Mouse (Mus musculus): ENCODE measurements around the gene Was. TPM values are rescaled to one million over a fixed set of nuclear protein-coding genes. Genes with fewer than 3 reads are reported as not detected.
"Not testable (repeated sequence)": the region's sequence is repeated elsewhere in the genome, so short reads cannot be mapped to it uniquely, and the experiment has no call there.

Was gene
- polyA plus RNA-seq, 1 experiment from 2014 or later, result 0.19 TPM

DNA sequence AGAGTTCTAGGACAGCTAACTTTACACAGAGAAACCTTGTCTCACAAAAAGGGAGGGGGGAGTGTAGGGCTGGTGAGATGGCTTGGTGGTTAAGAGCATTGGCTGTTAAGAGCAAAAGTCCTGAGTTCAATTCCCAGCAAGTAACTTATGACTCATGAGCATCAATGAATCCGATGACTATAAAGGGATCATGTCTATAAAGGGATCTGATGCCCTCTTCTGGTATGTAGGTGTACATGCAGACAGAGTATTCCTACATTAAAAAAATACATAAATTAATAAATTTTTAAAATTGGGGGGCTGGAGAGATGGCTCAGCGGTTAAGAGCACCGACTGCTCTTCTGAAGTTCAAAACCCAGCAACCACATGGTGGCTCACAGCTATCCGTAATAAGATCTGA, 25.0 kb upstream of the Was start:
- H3K9ac ChIP-seq (ENCODE audit: low read depth, low read length), result no peak overlapping the region
- H3K4me1 ChIP-seq (ENCODE audit: control insufficient read depth, insufficient read depth, low read length), result no peaks in the 10 kb centered on the region
- H3K4me3 ChIP-seq (ENCODE audit: low read depth, low read length), result no peak overlapping the region
- H3K27me3 ChIP-seq (ENCODE audit: control insufficient read depth, insufficient read depth, low read depth, low read length), result no peaks in the 10 kb centered on the region
- 85% methylated on average over 4 of the region's 4 CpGs for WGBS
- H3K4me2 ChIP-seq (ENCODE audit: low read length), result no peak overlapping the region
- ATAC-seq, result no peak
- H3K27ac ChIP-seq (ENCODE audit: low read length), result no peak overlapping the region
- H3K36me3 ChIP-seq (ENCODE audit: control insufficient read depth, insufficient read depth, low read length), result 0 out of 2 replicates have a peak, but pooled peaks cover 2% of the 10 kb centered on the region
- H3K9me3 ChIP-seq (replicated peaks; ENCODE audit: control insufficient read depth, low read length, poor library complexity, severe bottlenecking), result no peaks in the 10 kb centered on the region

DNA sequence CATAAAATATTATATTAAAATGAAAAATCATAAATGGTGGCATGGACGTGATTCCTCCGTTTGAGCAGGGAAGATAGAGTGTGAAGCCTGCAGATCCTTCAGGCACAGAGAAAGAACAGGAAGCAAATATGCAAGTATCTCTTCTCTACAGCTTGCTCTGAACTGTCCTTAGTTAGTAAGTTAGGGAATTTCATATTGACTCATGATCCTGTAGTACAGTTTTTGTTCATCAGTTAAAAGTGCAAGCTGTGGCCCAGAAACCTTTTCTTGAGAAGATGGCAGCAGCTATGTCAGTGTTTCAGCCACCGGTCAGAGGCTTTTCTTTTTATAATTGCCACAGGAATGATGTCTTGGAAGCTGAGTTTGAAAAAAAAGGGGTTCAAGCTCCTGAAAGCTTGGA, 14.7 kb upstream of the Was start:
- 95% methylated on average over 3 of the region's 3 CpGs for WGBS
- no peak for ATAC-seq
- H3K4me3 ChIP-seq (ENCODE audit: low read depth, low read length), result no peak overlapping the region
- H3K27ac ChIP-seq (ENCODE audit: low read length), result no peak overlapping the region
- H3K9ac ChIP-seq (ENCODE audit: low read depth, low read length), result no peak overlapping the region
- H3K27me3 ChIP-seq (ENCODE audit: control insufficient read depth, insufficient read depth, low read depth, low read length), result no peaks in the 10 kb centered on the region
- no peaks in the 10 kb centered on the region for H3K36me3 ChIP-seq (ENCODE audit: control insufficient read depth, insufficient read depth, low read length)
- no peaks in the 10 kb centered on the region for H3K9me3 ChIP-seq (replicated peaks; ENCODE audit: control insufficient read depth, low read length, poor library complexity, severe bottlenecking)
- no peak overlapping the region for H3K4me2 ChIP-seq (ENCODE audit: low read length)
- peaks cover under 1% of the 10 kb centered on the region; the same call in 1 of the 2 replicates for H3K4me1 ChIP-seq (ENCODE audit: control insufficient read depth, insufficient read depth, low read length)

GRCm38 (mm10) chrX:8102213-8102668, 11.9 kb upstream of the Was start:
- Histone ChIP-seq H3K9me3 (replicated peaks; ENCODE audit: control insufficient read depth, low read length, poor library complexity, severe bottlenecking) (no peaks in the 10 kb centered on the region), H3K4me1 (ENCODE audit: control insufficient read depth, insufficient read depth, low read length) (peaks cover 4% of the 10 kb centered on the region), H3K9ac (ENCODE audit: low read depth, low read length) (no peak overlapping the region), H3K36me3 (ENCODE audit: control insufficient read depth, insufficient read depth, low read length) (no peaks in the 10 kb centered on the region), H3K4me2 (ENCODE audit: low read length) (no peak overlapping the region), H3K27me3 (ENCODE audit: control insufficient read depth, insufficient read depth, low read depth, low read length) (no peaks in the 10 kb centered on the region), H3K4me3 (ENCODE audit: low read depth, low read length) (no peak overlapping the region), H3K27ac (ENCODE audit: low read length) (no peak overlapping the region)
- WGBS, result 59% methylated on average over 7 of the region's 7 CpGs
- ATAC-seq, result no peak

DNA sequence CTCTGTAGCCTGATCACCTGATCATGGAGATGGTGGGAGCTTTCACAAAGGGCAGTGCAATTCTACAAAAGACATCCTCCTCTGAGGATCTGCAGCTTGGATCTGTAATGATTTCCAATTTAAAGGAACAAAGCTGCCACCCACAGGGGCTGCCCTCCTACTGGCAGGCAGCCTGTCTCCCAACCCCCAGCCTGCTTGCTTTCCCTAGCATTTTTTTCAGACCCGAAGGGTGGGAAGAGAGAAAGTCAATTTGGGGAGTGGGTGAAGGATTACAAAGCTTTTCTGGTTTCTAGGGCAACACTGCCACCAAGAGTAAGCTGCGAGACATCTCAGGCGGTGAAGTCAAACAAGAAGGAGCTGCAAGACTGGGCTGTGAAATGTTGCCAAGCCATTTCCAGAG, 10.7 kb upstream of the Was start:
- ATAC-seq, result peak; percentile 61

DNA sequence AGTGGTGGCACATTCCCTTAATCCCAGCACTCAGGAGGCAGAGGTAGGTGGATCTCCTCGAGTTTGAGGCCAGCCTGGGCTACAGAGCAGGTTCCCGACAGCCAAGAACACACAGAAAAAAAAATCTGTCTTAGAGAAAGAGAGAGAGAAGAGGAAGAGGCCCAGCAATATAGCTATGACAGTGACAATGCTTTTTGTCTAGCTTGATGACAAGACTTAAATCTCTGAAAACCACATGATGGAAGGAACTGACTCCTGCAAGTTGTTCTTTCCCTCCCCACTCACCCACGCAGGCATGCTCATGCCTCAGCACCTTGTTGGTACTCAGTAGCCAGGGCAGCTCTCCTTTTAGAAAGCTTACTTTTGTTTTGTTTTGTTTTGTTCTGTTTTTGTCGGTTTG, 9.1 kb upstream of the Was start:
- Histone ChIP-seq H3K9me3 (replicated peaks; ENCODE audit: control insufficient read depth, low read length, poor library complexity, severe bottlenecking) (no peaks in the 10 kb centered on the region), H3K4me3 (ENCODE audit: low read depth, low read length) (no peak overlapping the region), H3K4me1 (ENCODE audit: control insufficient read depth, insufficient read depth, low read length) (peaks cover 4% of the 10 kb centered on the region), H3K4me2 (ENCODE audit: low read length) (no peak overlapping the region), H3K9ac (ENCODE audit: low read depth, low read length) (no peak overlapping the region), H3K36me3 (ENCODE audit: control insufficient read depth, insufficient read depth, low read length) (no peaks in the 10 kb centered on the region), H3K27ac (ENCODE audit: low read length) (no peak overlapping the region; the same call in 1 of the 2 replicates), H3K27me3 (ENCODE audit: control insufficient read depth, insufficient read depth, low read depth, low read length) (no peaks in the 10 kb centered on the region)
- no peak for ATAC-seq
- WGBS, result 67% methylated on average over 4 of the region's 4 CpGs

More for the DNA sequence above, 10.7 kb upstream of the Was start:
- H3K27ac ChIP-seq (ENCODE audit: low read length), result peak overlapping the region; percentile 86
- H3K27me3 ChIP-seq (ENCODE audit: control insufficient read depth, insufficient read depth, low read depth, low read length), result no peaks in the 10 kb centered on the region
- no peaks in the 10 kb centered on the region for H3K9me3 ChIP-seq (replicated peaks; ENCODE audit: control insufficient read depth, low read length, poor library complexity, severe bottlenecking)
- peak overlapping the region; percentile 23; the same call in 1 of the 2 replicates for H3K4me2 ChIP-seq (ENCODE audit: low read length)
- H3K4me1 ChIP-seq (ENCODE audit: control insufficient read depth, insufficient read depth, low read length), result peaks cover 4% of the 10 kb centered on the region
- no peak overlapping the region for H3K4me3 ChIP-seq (ENCODE audit: low read depth, low read length)
- H3K36me3 ChIP-seq (ENCODE audit: control insufficient read depth, insufficient read depth, low read length), result no peaks in the 10 kb centered on the region
- 14% methylated on average over 3 of the region's 3 CpGs for WGBS
- H3K9ac ChIP-seq (ENCODE audit: low read depth, low read length), result no peak overlapping the region

DNA sequence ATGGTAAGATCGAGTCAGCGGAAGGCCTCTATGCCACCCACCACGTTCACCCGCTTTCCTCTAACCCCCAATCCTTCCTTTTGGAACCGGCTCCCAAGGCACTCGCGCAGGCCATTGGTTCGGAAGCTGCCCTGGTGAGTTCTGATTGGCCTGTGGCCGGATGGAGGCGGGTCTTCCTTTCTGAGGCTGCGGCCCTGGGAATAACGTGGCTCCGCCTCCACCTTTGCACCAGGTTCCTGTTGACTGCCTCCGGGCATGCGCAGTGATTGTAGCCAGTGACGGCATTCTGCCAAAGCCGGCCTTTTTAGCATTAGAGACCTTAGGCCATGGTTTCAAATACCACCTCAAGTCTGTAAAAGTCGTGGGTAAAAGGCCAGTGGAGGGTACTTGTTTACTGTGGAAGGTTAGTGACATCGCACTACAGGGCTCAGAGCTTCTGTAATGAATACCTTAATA, 6.5 kb upstream of the Was start:
- 19% methylated on average over 19 of the region's 19 CpGs for WGBS
- H3K4me1 ChIP-seq (ENCODE audit: control insufficient read depth, insufficient read depth, low read length), result peaks cover 4% of the 10 kb centered on the region
- H3K9ac ChIP-seq (ENCODE audit: low read depth, low read length), result 0 out of 2 replicates have a peak overlapping the region, but pooled peaks have one; percentile 44

GRCm38 (mm10) chrX:8096068-8096786, 5.9 kb upstream of the Was start:
- not testable (repeated sequence) for H3K36me3 ChIP-seq (ENCODE audit: control insufficient read depth, insufficient read depth, low read length); H3K27me3 ChIP-seq (ENCODE audit: control insufficient read depth, insufficient read depth, low read depth, low read length); H3K4me1 ChIP-seq (ENCODE audit: control insufficient read depth, insufficient read depth, low read length); H3K9ac ChIP-seq (ENCODE audit: low read depth, low read length); H3K9me3 ChIP-seq (replicated peaks; ENCODE audit: control insufficient read depth, low read length, poor library complexity, severe bottlenecking)
- Histone ChIP-seq H3K4me3 (ENCODE audit: low read depth, low read length) (peak overlapping the region; percentile 28), H3K4me2 (ENCODE audit: low read length) (peak overlapping the region; percentile 39), H3K27ac (ENCODE audit: low read length) (peak overlapping the region; percentile 50; the same call in 1 of the 2 replicates)
- 8% methylated on average over 10 of the region's 48 CpGs for WGBS
- peak; percentile 90 for ATAC-seq

More for the DNA sequence above, 6.5 kb upstream of the Was start:
- Histone ChIP-seq H3K9me3 (replicated peaks; ENCODE audit: control insufficient read depth, low read length, poor library complexity, severe bottlenecking) (no peaks in the 10 kb centered on the region), H3K4me2 (ENCODE audit: low read length) (peak overlapping the region; percentile 44), H3K4me3 (ENCODE audit: low read depth, low read length) (peak overlapping the region; percentile 32), H3K36me3 (ENCODE audit: control insufficient read depth, insufficient read depth, low read length) (no peaks in the 10 kb centered on the region), H3K27ac (ENCODE audit: low read length) (peak overlapping the region; percentile 74), H3K27me3 (ENCODE audit: control insufficient read depth, insufficient read depth, low read depth, low read length) (no peaks in the 10 kb centered on the region)
- peak; percentile 92 for ATAC-seq

DNA sequence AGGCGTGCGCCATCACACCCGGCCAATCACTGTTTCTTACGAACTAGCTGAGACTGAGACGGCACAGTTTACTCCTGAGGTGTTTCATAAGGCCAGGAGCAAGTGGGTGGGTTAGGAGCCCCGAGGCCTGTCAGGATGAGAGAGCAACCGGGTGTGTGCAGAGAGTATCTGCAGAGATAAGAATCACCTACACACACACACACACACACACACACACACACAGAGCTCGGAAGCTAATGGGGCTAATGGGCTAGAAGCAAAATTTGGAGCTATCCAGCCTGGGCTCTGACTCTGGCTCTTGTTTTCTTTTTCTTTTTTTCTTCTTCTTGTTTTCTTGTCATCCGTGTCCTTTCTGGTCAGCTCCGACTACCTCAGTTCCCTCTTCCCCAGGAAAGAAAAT, 5.2 kb upstream of the Was start:
- no peak overlapping the region for H3K9ac ChIP-seq (ENCODE audit: low read depth, low read length)
- ATAC-seq, result no peak
- no peaks in the 10 kb centered on the region for H3K27me3 ChIP-seq (ENCODE audit: control insufficient read depth, insufficient read depth, low read depth, low read length)
- no peak overlapping the region for H3K27ac ChIP-seq (ENCODE audit: low read length)
- H3K4me3 ChIP-seq (ENCODE audit: low read depth, low read length), result peak overlapping the region; percentile 28
- peaks cover 4% of the 10 kb centered on the region for H3K4me1 ChIP-seq (ENCODE audit: control insufficient read depth, insufficient read depth, low read length)
- H3K9me3 ChIP-seq (replicated peaks; ENCODE audit: control insufficient read depth, low read length, poor library complexity, severe bottlenecking), result no peaks in the 10 kb centered on the region
- H3K36me3 ChIP-seq (ENCODE audit: control insufficient read depth, insufficient read depth, low read length), result no peaks in the 10 kb centered on the region
- 84% methylated on average over 10 of the region's 10 CpGs for WGBS
- peak overlapping the region; percentile 39 for H3K4me2 ChIP-seq (ENCODE audit: low read length)

GRCm38 (mm10) chrX:8090954-8091347, 653 bp upstream of the Was start:
- not testable (repeated sequence) for H3K9ac ChIP-seq (ENCODE audit: low read depth, low read length); H3K4me3 ChIP-seq (ENCODE audit: low read depth, low read length); H3K27me3 ChIP-seq (ENCODE audit: control insufficient read depth, insufficient read depth, low read depth, low read length); H3K27ac ChIP-seq (ENCODE audit: low read length); H3K4me1 ChIP-seq (ENCODE audit: control insufficient read depth, insufficient read depth, low read length); H3K4me2 ChIP-seq (ENCODE audit: low read length); H3K9me3 ChIP-seq (replicated peaks; ENCODE audit: control insufficient read depth, low read length, poor library complexity, severe bottlenecking); H3K36me3 ChIP-seq (ENCODE audit: control insufficient read depth, insufficient read depth, low read length); ATAC-seq
- 86% methylated on average over 4 of the region's 5 CpGs for WGBS
